Mouse (Mus musculus): ENCODE results near the gene Col5a2. TPM values are rescaled to one million over a fixed set of nuclear protein-coding genes. Genes with fewer than 3 reads are reported as not detected.

Col5a2 gene
- polyA plus RNA-seq, 1 experiment from 2014 or later = 16.5 TPM

Other genes starting within 250 kb of the Col5a2 start
- gene Col3a1, start 191.7 kb downstream of the Col5a2 start, polyA plus RNA-seq (2015; fragmentation: Nextera tagmentation; extraction: Ambion mirVana) = 141 and 184 TPM in 2 replicates

All from midbrain, embryonic 13.5 days (tissue).